Mouse (Mus musculus) cerebellum, adult 11-12 months (tissue): ENCODE data around the gene Rbks.
"Not testable (repeated sequence)": the region's sequence is repeated elsewhere in the genome, so short reads cannot be mapped to it uniquely, and the experiment has no call there.

Experiments used
- DNase-seq: peaks from one replicate; pipeline ENCODE4 v3.0.0; 2022

Rbks gene

GRCm38 (mm10) chr5:31673431-31673830 is 24.0 kb downstream of the Rbks start:
- DNase-seq = no peak

- DNase-seq = no peak
Measured at GRCm38 (mm10) chr5:31671137-31671536, 26.3 kb downstream of the Rbks start.

GRCm38 (mm10) chr5:31669984-31670383 is 27.4 kb downstream of the Rbks start:
- no peak for DNase-seq

GRCm38 (mm10) chr5:31668325-31668968 is 29.0 kb downstream of the Rbks start:
- no peak for DNase-seq

- no peak for DNase-seq
Measured at GRCm38 (mm10) chr5:31666176-31666575, 31.3 kb downstream of the Rbks start.

GRCm38 (mm10) chr5:31655688-31656190 is 41.7 kb downstream of the Rbks start:
- no peak for DNase-seq

GRCm38 (mm10) chr5:31650518-31651288 is 46.7 kb downstream of the Rbks start:
- DNase-seq = no peak

- DNase-seq = no peak
Measured at GRCm38 (mm10) chr5:31647327-31647726, 50.1 kb downstream of the Rbks start.

- no peak for DNase-seq
Measured at GRCm38 (mm10) chr5:31646574-31646973, 50.9 kb downstream of the Rbks start.

- DNase-seq = no peak
Measured at GRCm38 (mm10) chr5:31645798-31646197, 51.6 kb downstream of the Rbks start.

GRCm38 (mm10) chr5:31644847-31645246 is 52.6 kb downstream of the Rbks start:
- DNase-seq = no peak

- no peak for DNase-seq
Measured at GRCm38 (mm10) chr5:31644272-31644671, 53.2 kb downstream of the Rbks start.

GRCm38 (mm10) chr5:31642300-31642699 is 55.1 kb downstream of the Rbks start:
- no peak for DNase-seq

GRCm38 (mm10) chr5:31640542-31640941 is 56.9 kb downstream of the Rbks start:
- DNase-seq = no peak

GRCm38 (mm10) chr5:31636636-31637253 is 60.7 kb downstream of the Rbks start:
- DNase-seq = no peak

GRCm38 (mm10) chr5:31634679-31635078 is 62.7 kb downstream of the Rbks start:
- DNase-seq = no peak

- DNase-seq = no peak
Measured at GRCm38 (mm10) chr5:31634161-31634560, 63.3 kb downstream of the Rbks start.

- not testable (repeated sequence) for DNase-seq
Measured at GRCm38 (mm10) chr5:31631169-31631568, 66.3 kb downstream of the Rbks start.

- DNase-seq = no peak
Measured at GRCm38 (mm10) chr5:31630064-31630463, 67.4 kb downstream of the Rbks start.

GRCm38 (mm10) chr5:31628555-31628954 is 68.9 kb downstream of the Rbks start:
- no peak for DNase-seq

- no peak for DNase-seq
Measured at GRCm38 (mm10) chr5:31627562-31628526, 69.6 kb downstream of the Rbks start.

GRCm38 (mm10) chr5:31627117-31627516 is 70.3 kb downstream of the Rbks start:
- DNase-seq = no peak

- no peak for DNase-seq
Measured at GRCm38 (mm10) chr5:31620326-31620725, 77.1 kb downstream of the Rbks start.
